Mouse (Mus musculus) gastrocnemius, postnatal 36 days (tissue): ENCODE data around the gene A4galt. TPM values are rescaled to one million over a fixed set of nuclear protein-coding genes. Genes with fewer than 3 reads are reported as not detected.
"Not testable (repeated sequence)": the region's sequence is repeated elsewhere in the genome, so short reads cannot be mapped to it uniquely, and the experiment has no call there.

Source experiments
- DNase-seq, 2 experiments: peaks; one replicate each; pipeline ENCODE4 v3.0.0; 2022
- intact Hi-C: fragments of 180-260 bp; cut with DNase I; formaldehyde crosslinking; loops from one replicate; pipeline ENCODE4 v1.15.1; 2025
- total RNA-seq, 2 experiments: library from RNA; stranded (reverse); gene quantifications; 2 replicates each; pipeline ENCODE4 v1.2.3; 2021

Gene A4galt
- total RNA-seq, 2 experiments from 2014 or later: 2.4 to 3.5 TPM

DNA sequence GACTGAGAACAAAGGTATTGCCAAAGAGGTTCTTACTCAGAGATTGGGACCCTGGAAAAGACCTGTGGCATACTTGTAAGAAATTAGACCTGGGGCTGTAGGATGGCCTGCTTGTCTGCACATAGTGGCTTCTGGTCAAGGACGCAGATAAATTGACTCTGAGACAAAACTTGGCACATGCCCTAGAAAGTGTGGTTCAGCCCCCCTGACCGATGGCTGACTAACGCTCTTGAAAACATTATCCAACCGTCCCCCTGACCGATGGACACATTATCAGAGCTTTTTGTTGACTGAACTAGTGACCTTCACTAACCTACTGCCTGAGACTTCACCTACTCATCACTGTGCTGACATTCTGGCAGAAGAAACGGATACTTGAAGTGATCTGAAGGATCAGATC is 18.4 kb upstream of the A4galt start:
- not testable (repeated sequence) for DNase-seq
- intact Hi-C loops: loop anchor here (5.0 kb wide), 1 partner anchor 477 kb away; no protein-coding TSS in a partner anchor

DNA sequence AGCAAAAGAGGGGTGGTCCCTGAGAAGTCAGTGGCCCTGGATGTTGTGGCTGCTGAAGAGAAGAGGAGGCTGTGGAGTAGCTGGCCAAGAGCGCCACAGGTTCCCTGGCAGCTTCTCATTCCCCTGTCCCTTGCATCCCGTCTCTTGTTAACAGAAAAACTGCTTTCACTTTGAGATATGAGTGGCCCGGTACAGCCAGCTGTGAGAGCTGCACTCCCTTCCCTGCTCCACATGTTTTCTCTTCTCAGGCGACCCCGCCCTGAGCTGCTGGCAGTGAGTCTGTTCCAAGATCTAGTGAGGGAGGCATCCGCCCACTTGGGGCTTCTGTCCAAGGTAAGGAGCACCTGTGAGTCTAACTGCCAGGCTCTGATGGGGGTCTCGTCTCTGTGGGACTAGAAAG is 16.9 kb upstream of the A4galt start:
- intact Hi-C loops: not testable (repeated sequence)
- DNase-seq: peak; percentile 26 to 29

- no peak for DNase-seq
- intact Hi-C loops: no loop called here
Measured at GRCm38 (mm10) chr15:83265269-83265668, 13.7 kb upstream of the A4galt start.

GRCm38 (mm10) chr15:83263405-83263804 is 11.8 kb upstream of the A4galt start:
- intact Hi-C loops: no loop called here
- no peak for DNase-seq

- DNase-seq: no peak
- intact Hi-C loops: no loop called here
Measured at GRCm38 (mm10) chr15:83257906-83258305, 6.3 kb upstream of the A4galt start.

- intact Hi-C loops: no loop called here
- no peak for DNase-seq
Measured at GRCm38 (mm10) chr15:83256491-83256890, 4.9 kb upstream of the A4galt start.

GRCm38 (mm10) chr15:83255944-83256343 is 4.4 kb upstream of the A4galt start:
- intact Hi-C loops: no loop called here

DNA sequence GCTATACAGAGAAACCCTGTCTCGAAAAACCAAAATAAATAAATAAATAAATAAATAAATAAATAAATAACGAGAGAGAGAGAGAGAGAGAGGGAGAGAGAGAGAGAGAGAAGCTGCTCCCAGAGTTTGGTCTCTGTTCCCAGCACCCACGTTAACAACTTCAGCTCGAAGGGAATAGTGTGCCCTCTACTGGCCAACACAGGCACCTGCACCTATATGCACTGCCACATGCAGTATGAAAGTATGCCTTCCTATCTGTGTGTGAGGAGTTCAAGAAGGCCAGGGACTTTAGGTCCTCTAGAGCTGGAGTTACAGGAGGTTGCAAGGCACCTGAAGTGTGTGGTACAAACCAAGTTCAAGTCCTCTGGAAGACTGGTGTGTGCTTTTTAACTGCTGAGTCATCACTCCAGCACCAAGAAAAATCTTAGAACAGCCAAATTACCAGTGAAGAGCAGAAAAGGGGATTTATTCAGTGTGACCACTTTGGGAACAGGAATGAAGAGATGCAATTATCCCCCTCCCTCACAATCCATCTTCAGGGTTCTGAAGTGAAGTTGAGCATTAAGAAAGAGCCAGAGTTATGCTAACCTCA is 3.7 kb upstream of the A4galt start:
- intact Hi-C loops: no loop called here
- DNase-seq: no peak

More at GRCm38 (mm10) chr15:83255944-83256343, 4.4 kb upstream of the A4galt start:
- DNase-seq: no peak

- intact Hi-C loops: no loop called here
- no peak for DNase-seq
Measured at GRCm38 (mm10) chr15:83254372-83255070, 2.9 kb upstream of the A4galt start.

GRCm38 (mm10) chr15:83252060-83252459 is 486 bp upstream of the A4galt start:
- peak; percentile 40 to 54 for DNase-seq

DNA sequence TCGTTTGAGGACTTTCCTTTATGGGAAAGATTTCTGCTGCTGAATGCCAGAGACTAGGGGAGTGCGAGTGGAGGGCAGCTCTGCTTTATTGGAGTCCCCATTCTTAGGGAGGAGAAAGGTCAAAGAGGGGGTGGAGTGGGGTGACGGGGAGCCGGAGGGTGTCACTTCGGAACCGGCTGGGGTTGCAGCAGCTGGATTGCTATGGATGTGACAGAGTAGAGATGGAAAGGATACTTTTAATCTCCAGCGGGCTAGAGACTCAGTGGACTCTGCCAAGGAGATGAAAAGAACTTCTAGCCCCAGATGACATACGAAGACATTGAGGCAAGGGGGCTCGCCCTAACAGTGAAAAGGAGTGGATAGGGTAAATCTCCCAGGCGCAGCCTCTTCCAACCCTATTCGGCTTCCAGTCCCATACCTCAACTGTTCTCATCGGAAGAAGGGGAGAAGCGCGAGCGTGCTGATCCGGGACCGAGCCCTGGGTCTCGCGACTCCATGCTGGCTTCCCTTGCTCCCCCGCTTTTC is 861 bp downstream of the A4galt start:
- DNase-seq: peak in 1 of 2 experiments; percentile 26
- intact Hi-C loops: no loop called here

More at GRCm38 (mm10) chr15:83252060-83252459, 486 bp upstream of the A4galt start:
- intact Hi-C loops: no loop called here

DNA sequence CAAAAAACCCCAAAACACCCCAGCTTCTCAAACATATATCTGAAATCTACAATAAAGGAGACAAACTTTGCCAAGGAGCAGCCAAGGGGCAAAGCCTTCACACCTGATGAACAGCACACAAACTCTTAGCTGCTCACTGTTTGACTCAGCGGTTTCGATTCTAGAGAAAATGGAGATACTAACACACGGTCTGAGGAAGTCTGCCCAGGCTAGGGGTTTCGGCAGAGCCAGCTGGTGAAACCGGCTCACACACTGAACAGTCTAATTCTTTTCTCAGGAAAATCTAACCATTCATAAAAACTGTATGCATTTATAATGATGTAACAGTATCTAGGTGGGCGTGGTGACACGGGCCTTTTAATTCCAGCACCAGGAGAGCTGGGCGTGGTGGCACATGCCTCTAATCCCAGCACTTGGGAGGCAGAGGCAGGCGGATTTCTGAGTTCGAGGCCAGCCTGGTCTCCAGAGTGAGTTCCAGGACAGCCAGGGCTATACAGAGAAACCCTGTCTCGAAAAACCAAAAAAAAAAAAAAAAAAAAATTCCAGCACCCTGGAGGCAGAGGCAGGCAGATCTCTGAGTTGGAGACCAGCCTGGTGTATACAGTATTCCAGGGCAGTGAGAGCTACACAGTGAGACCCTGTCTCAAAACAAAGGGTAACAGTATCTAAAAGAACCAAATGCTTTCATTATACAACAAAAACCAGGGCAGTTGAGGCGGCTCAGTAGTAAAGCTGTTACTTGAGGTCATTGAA is 1.9 kb downstream of the A4galt start:
- no peak for DNase-seq
- intact Hi-C loops: no loop called here

DNA sequence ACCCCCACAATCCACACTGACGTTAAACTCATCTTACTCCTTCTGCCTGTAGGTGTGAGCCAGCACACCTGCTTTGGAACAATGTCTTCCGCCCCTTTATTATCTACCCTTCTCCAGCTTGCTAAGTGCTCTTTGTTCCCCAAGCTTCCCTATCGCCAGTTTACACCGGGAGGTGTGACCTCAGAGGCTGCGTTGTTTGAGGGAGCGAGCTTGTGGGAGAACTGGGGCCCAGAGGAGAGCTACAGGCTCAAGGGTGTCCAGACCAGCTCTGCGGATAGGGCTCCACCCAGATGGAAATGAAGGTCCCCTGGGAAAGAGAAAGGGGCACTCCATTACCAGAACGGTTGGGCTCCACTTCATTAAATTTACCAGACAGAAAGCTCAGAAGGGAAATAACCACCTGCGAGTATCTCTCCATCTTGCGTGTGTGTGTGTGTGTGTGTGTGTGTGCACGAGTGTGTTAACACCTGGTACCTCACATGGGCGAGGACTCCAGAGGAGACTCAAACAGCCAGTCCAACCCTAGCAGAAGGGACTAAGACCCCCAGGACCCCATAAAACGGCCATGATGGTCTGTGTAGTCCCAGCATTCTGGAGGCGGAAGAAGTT is 3.2 kb downstream of the A4galt start:
- DNase-seq: no peak
- intact Hi-C loops: no loop called here

- DNase-seq: no peak
- intact Hi-C loops: no loop called here
Measured at GRCm38 (mm10) chr15:83244371-83244770, 7.2 kb downstream of the A4galt start.

GRCm38 (mm10) chr15:83241961-83242680 is 9.5 kb downstream of the A4galt start:
- intact Hi-C loops: no loop called here
- no peak for DNase-seq

- no peak for DNase-seq
- intact Hi-C loops: no loop called here
Measured at GRCm38 (mm10) chr15:83241497-83241896, 10.1 kb downstream of the A4galt start.

DNA sequence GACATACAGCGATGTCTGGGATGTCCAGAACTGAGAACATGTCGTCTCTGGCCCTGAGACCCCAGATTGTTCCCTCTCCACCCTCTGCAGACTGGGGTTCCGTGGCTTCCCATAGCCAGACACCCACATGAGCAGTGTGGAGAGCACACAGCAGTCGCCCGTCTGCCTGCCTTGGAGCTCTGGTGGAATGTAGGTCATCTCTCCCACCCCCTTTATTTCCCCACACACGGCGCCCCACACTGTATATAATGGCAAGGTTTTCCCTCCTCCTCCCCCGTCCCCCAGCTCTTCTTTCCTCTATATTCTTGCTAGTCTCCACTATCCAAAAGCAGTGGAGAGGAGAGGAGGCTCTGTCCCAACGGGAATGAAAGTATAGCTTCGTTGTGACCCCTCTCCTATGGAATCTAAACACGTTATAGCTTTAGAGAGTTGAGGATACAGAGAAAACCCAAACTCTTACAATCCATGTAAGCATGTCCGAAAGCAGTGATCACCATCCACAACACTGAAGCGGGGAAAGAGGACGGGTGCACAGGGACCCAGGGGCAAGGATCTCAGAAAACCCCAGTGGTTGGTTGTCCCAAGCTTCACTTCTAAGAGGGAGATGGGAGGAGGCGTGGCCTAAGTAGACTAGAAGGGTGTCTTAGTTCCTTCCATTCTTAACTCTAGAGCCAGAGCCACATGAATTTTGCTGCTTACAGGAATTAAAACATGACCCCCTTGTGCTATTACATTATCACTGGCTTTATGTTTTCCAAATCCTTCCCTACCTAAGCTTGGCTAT is 13.9 kb downstream of the A4galt start:
- intact Hi-C loops: no loop called here
- no peak for DNase-seq

GRCm38 (mm10) chr15:83236824-83237223 is 14.8 kb downstream of the A4galt start:
- intact Hi-C loops: no loop called here

DNA sequence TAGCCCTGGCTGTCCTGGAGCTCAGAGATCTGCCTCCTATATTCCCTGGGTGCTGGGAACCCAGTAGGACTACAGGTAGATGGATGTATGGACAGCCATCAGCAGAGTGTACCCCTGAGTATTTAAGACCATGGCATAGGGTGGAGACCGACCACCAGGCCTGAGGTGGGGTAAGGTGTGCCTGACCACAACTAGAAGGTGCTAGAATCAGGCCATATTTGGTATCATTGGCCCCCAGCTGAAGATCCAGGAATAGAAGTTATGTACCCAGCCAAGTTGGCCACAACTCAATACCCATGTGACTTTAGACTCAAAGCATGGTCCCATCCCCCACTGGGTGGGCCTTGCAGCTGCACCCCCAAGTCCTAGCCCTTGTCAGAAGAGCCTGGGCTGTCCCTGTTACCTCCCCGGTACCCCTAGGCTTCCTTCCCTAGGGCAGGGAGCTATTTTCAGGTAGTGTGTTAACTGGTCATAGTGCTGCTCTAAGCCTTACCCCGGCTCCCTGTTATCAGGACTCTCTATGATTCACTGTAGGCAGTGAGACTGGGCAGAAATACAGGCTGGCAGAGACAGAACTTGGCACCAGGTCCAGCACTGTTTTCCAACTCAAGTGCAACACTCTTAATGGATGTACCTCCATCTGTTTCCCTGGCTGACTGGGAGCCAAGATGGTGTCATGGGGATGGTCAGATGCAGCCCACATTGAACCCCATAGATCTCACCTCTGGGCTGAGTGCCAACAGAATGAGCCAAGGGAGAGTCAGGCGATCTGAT is 18.2 kb downstream of the A4galt start:
- intact Hi-C loops: no loop called here
- DNase-seq: peak; percentile 39 to 40

More at GRCm38 (mm10) chr15:83236824-83237223, 14.8 kb downstream of the A4galt start:
- DNase-seq: no peak
